Mouse (Mus musculus): ENCODE results near the gene Ubr3.
"Not testable (repeated sequence)": the region's sequence is repeated elsewhere in the genome, so short reads cannot be mapped to it uniquely, and the experiment has no call there.

Ubr3 gene

DNA sequence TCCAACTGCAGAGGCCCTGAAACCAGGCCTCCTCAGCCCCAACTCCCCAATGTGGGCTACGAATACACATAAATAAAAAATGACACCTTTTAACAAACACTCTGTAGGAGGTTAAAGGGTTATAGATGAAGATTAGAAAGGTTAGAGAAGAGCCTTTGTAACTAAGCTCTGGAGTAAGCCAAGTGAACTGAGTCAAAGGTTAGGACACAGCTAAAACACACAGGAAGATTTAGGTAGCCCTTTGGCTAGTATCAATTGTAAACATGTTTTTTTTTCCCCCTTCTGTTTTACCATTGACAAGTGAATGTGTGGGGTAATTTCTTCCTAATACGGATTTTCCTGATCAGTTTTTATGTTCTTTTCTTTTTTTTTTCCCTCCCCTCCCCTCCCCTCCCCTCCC lies 15.8 kb downstream of the Ubr3 start:
- DNase-seq: no peak

GRCm38 (mm10) chr2:69917301-69917700 lies 20.3 kb downstream of the Ubr3 start:
- DNase-seq: no peak

DNA sequence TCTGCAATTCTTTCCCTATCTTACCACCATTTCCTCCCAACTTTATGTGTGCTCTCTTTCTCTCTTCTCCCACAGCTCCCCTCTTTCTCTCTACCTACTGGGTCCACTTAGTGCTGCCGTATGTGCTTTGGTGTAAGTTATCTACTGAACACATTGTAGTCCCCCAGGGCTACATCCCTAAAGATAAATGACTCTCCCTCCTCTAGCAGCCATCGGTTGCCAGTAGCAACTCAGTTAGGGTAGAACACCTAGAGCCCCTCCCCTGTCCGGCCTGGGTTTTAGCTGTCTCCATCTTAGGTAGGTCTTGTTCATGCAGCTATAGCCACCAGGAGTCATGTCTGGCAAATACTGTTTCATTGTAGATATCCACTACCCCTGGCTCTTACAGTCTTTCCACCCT lies 27.9 kb downstream of the Ubr3 start:
- DNase-seq: no peak

DNA sequence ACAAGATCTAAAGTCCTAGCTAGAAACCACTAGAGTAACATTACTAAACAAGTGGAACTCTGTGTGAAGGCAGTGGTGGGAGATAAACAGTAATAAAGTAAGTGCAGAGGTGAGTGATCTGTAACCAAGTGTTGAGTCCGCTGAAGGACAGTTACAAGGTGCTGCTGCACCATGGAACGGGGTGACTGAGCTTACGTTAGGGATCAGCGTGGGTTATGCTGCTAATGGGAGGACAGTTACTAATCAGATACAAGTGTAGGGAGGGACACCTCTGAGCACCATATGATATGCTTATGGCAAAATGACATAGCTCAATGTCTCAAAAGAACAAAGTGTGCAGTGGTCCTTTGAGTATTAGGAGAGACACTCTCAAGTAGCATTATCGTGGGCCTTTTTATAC lies 39.3 kb downstream of the Ubr3 start:
- no peak for DNase-seq

- DNase-seq: no peak
Observed at GRCm38 (mm10) chr2:69939226-69939625, 42.2 kb downstream of the Ubr3 start.

GRCm38 (mm10) chr2:69939649-69940048 lies 42.6 kb downstream of the Ubr3 start:
- DNase-seq: no peak

DNA sequence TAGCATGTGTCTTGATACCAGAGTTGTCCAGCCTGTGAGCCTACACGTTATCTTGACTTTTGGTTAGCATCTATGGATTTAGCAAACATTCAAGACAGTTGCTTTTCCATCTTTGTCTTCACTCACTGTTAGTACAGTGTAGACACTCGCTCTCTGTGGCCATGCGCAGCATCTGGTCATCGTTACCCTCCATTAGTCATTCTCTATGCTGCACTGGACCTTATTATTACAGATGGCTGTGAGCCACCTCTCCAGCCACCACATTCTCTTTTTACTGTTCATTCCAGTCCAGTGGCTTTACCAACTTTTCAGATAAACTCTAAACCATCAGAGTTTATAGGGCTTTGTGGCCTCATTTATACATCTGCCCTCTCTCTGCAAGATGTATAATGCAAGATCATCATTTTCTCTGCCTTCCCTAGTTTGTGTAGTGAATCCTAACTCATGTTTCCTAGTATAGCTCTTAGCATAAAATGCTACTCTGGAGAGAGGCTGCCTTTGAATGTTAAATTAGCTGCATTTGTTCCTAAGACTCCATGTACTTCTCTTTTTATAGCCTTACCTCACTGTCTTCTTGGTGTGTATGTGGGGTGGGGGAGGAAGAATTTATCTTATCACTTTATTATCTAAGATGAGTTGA lies 44.5 kb downstream of the Ubr3 start:
- no peak for DNase-seq

DNA sequence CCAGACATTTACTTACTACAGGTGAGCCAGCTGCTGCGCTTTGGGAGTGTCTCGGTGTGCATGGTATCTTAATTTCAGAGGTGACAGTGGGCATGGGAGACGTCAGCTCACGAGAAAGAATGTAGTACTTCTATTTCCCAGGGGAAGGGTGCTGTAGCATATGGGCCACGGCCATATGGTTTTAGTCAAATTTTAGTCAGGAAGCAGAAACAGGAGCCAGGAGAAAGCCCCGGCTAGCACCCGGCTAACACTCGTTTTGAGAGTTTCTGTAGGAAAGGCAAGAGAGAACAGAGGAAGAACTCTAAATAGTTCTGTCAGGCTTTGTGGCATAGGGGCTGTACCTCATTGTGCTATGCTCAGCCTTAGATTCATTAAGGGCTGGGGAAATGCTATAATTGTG lies 55.8 kb downstream of the Ubr3 start:
- DNase-seq: no peak

GRCm38 (mm10) chr2:69955635-69956034 lies 58.6 kb downstream of the Ubr3 start:
- DNase-seq: peak; percentile 12

GRCm38 (mm10) chr2:69957622-69958021 lies 60.6 kb downstream of the Ubr3 start:
- DNase-seq: no peak

DNA sequence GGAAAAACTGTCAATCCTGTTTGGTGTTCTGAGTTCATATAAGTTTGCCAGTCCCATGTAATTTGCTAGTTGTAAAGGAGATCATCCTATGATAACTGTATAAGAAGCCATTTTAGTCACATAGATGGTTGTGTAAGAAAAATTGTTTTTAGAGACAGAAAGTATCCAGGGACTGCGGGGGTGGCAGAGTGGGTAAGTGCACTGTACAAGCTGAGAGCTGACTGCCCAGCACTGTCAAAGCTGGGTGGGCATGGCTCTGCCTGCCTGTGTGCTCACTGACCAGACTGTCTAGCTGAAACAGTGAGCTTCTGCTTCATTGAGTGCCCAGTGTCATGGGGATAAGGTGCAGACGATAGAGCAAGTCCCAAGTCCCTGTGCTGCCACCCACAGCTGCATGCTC lies 77.8 kb downstream of the Ubr3 start:
- no peak for DNase-seq

- DNase-seq: no peak
Observed at GRCm38 (mm10) chr2:69989224-69989623, 92.2 kb downstream of the Ubr3 start.

- DNase-seq: no peak
Observed at GRCm38 (mm10) chr2:69990647-69991046, 93.6 kb downstream of the Ubr3 start.

- DNase-seq: not testable (repeated sequence)
Observed at GRCm38 (mm10) chr2:69994082-69994736, 97.2 kb downstream of the Ubr3 start.

DNA sequence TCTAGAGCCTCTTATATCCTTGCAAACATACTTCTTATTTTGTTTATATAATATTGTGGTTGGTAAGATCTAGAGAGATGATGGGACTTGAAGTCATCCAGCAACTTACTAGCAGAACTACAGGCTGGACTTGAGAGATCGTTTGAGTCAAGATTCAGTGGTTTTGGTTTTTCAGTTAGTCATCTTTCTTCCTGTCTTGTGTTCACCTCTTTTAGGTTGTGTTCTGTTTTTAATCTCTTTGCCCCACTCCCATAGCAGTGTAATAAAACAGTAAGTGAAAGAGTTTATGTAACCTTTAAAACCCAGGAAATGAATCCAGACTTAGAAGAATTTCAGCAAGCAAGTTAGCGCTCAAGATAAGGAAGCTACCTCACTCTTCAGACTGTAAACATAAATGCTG lies 97.7 kb downstream of the Ubr3 start:
- no peak for DNase-seq

DNA sequence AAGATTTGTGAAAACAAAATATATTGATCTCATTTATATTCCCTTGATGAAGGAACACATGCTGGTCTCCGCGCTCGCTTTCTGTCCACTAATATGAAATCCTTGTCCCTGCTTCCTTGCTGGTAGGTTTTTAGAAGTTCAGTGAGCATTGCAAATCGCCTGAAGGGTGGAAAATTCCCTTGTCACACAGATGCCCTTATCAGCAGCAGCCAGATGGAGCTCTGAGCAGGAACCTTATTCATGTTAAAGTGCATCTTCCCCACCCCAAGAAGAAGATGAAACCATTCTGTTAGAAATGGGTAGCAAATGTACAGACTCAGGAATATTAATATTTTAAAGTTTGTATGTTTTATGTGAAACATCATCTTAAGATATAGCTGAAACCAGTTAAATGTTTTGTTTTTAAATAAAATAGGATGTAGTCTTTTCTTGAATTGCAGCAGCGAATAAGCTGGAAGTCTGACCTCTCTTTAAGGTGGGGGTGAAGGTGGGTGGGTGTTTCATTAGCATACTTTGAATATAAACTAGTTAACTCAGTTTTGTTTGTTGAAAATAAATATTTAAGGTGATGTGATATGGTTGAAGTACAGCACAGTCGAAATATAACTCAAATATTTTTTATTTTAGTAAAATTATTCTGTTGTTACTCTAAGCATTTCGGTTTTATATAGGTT lies 102.2 kb downstream of the Ubr3 start:
- DNase-seq: no peak

GRCm38 (mm10) chr2:70000316-70000715 lies 103.3 kb downstream of the Ubr3 start:
- DNase-seq: no peak

- no peak for DNase-seq
Observed at GRCm38 (mm10) chr2:70006492-70006891, 109.4 kb downstream of the Ubr3 start.

DNA sequence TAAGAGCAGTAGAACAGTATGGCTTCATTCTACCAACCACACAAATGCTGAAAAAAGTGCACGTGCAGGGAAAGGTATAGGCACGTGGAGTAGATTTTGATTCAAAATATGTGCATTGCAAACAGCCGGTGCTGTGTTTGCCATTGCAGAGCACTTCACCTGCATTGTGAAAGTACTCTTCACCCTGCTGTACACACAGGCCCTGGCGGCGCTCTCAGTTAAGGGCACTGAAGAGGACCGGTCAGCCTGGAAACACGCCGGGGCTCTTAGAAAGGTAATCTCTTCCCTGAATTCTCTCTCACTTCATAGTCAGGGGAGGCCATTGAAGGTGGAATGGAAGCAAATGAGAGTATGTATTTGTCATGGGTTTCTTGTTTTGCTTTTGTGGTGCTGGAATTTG lies 115.9 kb downstream of the Ubr3 start:
- DNase-seq: no peak

DNA sequence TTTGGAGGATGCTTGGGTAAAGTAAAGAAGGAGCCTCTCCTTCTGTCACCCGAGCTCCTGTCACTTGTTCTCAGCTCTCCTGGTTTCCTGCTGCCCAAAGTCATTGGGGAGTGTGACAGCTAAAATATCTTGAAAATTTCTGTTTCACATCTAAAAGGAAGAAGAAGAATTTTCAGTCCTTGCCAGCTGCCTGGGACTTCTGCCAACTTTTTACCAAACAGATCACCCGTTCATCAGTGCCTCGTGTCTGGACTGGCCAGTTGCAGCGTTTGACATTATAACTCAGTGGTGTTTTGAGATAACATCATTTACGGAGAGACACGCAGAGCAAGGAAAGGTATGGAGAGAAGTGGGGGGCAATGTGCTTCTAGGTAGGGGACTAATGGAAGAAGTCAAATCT lies 121.2 kb downstream of the Ubr3 start:
- DNase-seq: peak; percentile 35

DNA sequence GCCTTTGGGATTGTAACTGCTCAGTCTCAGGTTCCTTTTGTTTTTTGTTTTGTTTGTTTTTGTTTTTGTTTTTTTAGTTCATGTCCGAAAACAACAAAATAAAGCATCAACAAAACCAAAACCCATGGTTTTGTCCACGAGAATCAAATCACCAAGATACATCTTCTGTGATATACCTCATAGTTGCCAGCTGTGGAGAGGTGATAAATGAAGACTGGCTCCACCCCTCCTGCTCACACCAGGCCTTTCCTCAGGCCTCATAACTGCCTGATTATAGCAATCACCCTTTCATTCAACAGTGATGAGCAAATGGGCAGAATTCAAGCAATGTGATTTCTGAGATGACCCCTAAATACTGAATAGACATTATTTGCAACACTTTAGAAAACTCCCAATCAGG lies 127.4 kb downstream of the Ubr3 start:
- DNase-seq: no peak

GRCm38 (mm10) chr2:70025711-70026110 lies 128.7 kb downstream of the Ubr3 start:
- DNase-seq: no peak

- no peak for DNase-seq
Observed at GRCm38 (mm10) chr2:70031472-70031871, 134.4 kb downstream of the Ubr3 start.

DNA sequence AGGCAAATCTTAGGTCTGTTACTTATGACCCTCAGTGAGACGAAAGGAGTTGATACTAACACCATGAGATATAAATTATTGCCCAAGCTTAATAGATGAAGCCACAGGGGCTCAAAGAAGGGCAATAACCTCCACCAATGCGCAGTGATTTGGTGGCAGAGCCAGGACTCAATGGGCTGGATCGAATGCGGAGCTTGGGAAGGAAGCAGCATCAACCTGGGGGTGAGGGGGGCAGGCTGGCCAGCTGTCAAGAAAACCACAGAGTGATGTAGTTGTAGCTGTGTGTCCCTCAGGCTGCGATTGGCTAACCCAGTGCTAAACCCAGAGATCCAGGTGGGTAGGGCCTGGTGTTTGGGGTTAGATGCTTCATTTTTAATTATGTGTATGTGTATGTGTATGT lies 137.8 kb downstream of the Ubr3 start:
- no peak for DNase-seq
